Mouse (Mus musculus): ENCODE measurements around the gene Slc35c1.

The Slc35c1 gene

GRCm38 (mm10) chr2:92459921-92460707 is at the start of gene Slc35c1:
Gene Slc35c1 (minus strand): TSS chr2:92460538.
- in situ Hi-C loops (cut with MboI; ENCODE audit: low sequenced_read_pairs) = no loop called here

- in situ Hi-C loops (cut with MboI; ENCODE audit: low sequenced_read_pairs) = no loop called here
Observed at GRCm38 (mm10) chr2:92505291-92505690, 45.0 kb upstream of the Slc35c1 start.

GRCm38 (mm10) chr2:92503421-92503820 is 43.1 kb upstream of the Slc35c1 start:
- in situ Hi-C loops (cut with MboI; ENCODE audit: low sequenced_read_pairs) = no loop called here

GRCm38 (mm10) chr2:92499701-92500322 is 39.5 kb upstream of the Slc35c1 start:
- in situ Hi-C loops (cut with MboI; ENCODE audit: low sequenced_read_pairs) = no loop called here

GRCm38 (mm10) chr2:92497112-92497511 is 36.8 kb upstream of the Slc35c1 start:
- in situ Hi-C loops (cut with MboI; ENCODE audit: low sequenced_read_pairs) = no loop called here

GRCm38 (mm10) chr2:92496681-92497080 is 36.3 kb upstream of the Slc35c1 start:
- in situ Hi-C loops (cut with MboI; ENCODE audit: low sequenced_read_pairs) = no loop called here

GRCm38 (mm10) chr2:92494956-92495355 is 34.6 kb upstream of the Slc35c1 start:
- in situ Hi-C loops (cut with MboI; ENCODE audit: low sequenced_read_pairs) = no loop called here

GRCm38 (mm10) chr2:92494423-92494822 is 34.1 kb upstream of the Slc35c1 start:
- in situ Hi-C loops (cut with MboI; ENCODE audit: low sequenced_read_pairs) = no loop called here

- in situ Hi-C loops (cut with MboI; ENCODE audit: low sequenced_read_pairs) = no loop called here
Observed at GRCm38 (mm10) chr2:92493656-92494390, 33.5 kb upstream of the Slc35c1 start.

- in situ Hi-C loops (cut with MboI; ENCODE audit: low sequenced_read_pairs) = no loop called here
Observed at GRCm38 (mm10) chr2:92491950-92492501, 31.7 kb upstream of the Slc35c1 start.

GRCm38 (mm10) chr2:92490541-92490940 is 30.2 kb upstream of the Slc35c1 start:
- in situ Hi-C loops (cut with MboI; ENCODE audit: low sequenced_read_pairs) = no loop called here

- in situ Hi-C loops (cut with MboI; ENCODE audit: low sequenced_read_pairs) = no loop called here
Observed at GRCm38 (mm10) chr2:92487791-92488190, 27.5 kb upstream of the Slc35c1 start.

- in situ Hi-C loops (cut with MboI; ENCODE audit: low sequenced_read_pairs) = no loop called here
Observed at GRCm38 (mm10) chr2:92486911-92487310, 26.6 kb upstream of the Slc35c1 start.

GRCm38 (mm10) chr2:92486403-92486802 is 26.1 kb upstream of the Slc35c1 start:
- in situ Hi-C loops (cut with MboI; ENCODE audit: low sequenced_read_pairs) = no loop called here

GRCm38 (mm10) chr2:92485640-92486295 is 25.4 kb upstream of the Slc35c1 start:
- in situ Hi-C loops (cut with MboI; ENCODE audit: low sequenced_read_pairs) = no loop called here

GRCm38 (mm10) chr2:92484256-92485025 is 24.1 kb upstream of the Slc35c1 start:
- in situ Hi-C loops (cut with MboI; ENCODE audit: low sequenced_read_pairs) = no loop called here

GRCm38 (mm10) chr2:92483505-92483904 is 23.2 kb upstream of the Slc35c1 start:
- in situ Hi-C loops (cut with MboI; ENCODE audit: low sequenced_read_pairs) = no loop called here

GRCm38 (mm10) chr2:92482551-92482950 is 22.2 kb upstream of the Slc35c1 start:
- in situ Hi-C loops (cut with MboI; ENCODE audit: low sequenced_read_pairs) = no loop called here

GRCm38 (mm10) chr2:92478313-92478688 is 18.0 kb upstream of the Slc35c1 start:
- in situ Hi-C loops (cut with MboI; ENCODE audit: low sequenced_read_pairs) = no loop called here

GRCm38 (mm10) chr2:92477672-92478312 is 17.5 kb upstream of the Slc35c1 start:
- in situ Hi-C loops (cut with MboI; ENCODE audit: low sequenced_read_pairs) = no loop called here

Data from CH12F3 (cell line).